Mouse (Mus musculus) thymus, postnatal 0 days (tissue): ENCODE data around the gene 7530416G11Rik. TPM values are rescaled to one million over a fixed set of nuclear protein-coding genes. Genes with fewer than 3 reads are reported as not detected.

ENCODE experiments used
- DNase-seq: peaks from one replicate; pipeline ENCODE4 v3.0.0-alpha.2; 2015; ENCODE audit warnings: low spot score
- polyA plus RNA-seq: library from polyadenylated mRNA; unstranded; fragments of >200 nt; fragmentation: Nextera tagmentation; extraction: Ambion mirVana; gene quantifications from 2 replicates; pipeline ENCODE4 v1.2.1, GENCODE M21; 2015

7530416G11Rik gene
- polyA plus RNA-seq: not detected in 2 replicates

DNA sequence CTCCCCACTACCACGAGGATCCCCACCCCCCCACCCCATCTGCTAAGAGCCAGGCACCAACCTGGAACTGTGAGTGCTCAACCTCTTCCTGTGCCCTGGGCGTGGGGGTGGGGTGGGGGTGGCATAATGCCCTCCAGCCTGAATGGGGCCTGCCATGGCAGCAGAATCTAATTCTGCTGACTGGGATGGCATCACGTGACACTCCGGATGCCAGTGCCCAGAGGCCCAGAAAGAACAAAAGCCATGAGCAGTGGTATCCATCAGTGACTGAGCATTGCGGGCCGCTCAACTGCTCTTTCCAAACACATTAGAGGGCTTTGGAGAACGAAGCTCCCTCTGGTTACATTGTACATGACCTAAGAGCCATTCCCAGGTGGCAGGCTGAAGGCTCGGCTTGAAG, at the start of gene 7530416G11Rik:
7530416G11Rik (minus strand) TSS at position 101 of the 400 bp plus-strand sequence.
- DNase-seq: no peak

DNA sequence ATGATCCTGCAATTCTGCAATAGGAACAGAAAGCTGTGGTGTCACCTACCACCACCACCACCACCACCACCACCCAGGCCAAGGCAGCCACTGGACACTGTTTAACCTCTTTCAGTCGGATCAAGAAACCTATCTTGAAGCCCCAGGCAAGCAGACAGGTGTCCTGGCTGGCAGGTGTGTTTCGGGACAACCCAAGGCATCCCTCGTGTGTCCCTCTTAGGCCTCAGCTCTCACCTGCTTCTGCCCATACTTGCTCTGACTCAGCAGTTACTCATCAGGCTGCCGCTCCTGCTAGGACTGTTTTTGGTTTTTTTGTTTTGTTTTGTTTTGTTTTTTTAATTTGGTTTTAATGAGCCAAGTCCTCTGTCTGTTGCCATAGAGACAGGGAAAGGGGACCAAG, 43.5 kb upstream of the 7530416G11Rik start:
- DNase-seq: no peak

DNA sequence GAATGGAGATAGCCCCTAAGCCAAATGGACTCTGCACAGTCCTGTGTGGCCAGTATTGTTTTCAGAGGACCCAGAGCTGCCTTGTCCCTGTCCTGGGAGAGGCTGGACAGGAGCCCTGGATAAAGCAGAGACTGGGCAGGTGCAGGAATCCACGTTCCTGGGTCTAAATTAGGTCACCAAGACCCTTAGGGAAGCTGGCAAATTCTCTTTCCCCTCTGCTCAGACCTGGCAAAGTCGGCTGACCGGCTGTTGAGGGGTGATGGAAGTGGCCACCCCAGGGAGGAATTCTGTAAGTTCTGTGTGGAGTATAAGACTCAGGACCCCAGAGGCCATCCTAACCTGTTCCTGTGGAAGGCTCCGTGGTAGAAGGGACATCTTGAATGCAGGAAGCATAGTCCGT, 42.3 kb upstream of the 7530416G11Rik start:
- no peak for DNase-seq

DNA sequence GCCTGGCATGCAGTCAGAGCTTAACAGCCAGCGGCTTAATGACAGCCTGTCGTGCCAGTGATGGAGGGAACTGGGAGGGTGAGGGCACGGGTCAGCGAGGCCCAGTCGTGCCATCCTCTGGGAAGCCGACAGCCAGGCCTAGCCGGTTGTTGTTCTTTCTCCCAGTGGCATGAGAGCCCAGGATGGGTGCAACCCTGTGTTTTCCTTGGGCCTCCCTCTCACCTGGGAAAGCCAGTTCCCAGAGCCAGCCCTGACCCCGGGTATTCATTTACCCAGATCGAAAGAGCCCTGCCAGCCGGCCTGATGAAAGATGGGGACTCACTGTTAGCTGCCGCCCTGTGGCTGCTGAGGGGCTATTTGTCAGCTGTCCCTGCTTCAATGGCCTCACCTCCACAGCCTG, 35.1 kb upstream of the 7530416G11Rik start:
- no peak for DNase-seq

DNA sequence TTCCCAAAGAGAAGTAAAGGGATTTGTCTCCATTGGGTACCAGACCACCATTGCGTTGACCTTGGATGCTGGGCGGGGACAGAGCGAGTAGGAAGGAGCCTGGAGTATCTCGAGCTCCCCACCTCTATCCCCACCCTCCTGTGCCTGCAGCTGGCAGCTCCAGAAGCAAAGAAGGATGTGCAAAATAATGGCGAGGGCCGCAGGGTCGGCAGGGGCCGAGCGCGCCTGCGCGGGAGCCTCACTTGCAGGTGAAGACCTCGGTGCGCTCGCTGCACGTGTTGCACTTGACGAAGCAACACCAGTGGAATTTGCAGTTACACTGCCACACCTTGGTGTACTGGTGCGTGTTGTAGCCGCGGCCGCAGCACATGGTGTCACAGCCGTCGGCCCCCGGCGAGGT, 34.1 kb upstream of the 7530416G11Rik start:
- DNase-seq: no peak

DNA sequence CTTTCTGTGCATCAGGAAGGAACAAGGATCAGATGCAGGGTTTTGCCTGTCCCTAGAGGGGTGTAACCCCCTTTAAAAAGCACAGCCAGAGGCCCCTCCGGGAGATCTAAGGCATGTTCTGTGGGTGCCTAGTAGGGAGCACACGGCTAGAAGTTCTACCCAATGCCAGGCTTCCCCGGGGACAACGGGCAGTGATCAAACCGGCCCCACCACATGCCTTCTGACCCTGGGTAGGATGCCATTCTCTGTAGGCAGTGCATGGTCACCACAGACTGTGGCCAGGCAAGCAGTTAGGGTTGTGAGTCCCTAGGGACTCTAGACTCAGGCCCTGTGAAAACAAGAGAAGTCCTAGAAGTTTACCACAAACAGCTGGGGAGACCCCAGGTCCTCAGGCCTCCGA, 31.6 kb upstream of the 7530416G11Rik start:
- DNase-seq: no peak

DNA sequence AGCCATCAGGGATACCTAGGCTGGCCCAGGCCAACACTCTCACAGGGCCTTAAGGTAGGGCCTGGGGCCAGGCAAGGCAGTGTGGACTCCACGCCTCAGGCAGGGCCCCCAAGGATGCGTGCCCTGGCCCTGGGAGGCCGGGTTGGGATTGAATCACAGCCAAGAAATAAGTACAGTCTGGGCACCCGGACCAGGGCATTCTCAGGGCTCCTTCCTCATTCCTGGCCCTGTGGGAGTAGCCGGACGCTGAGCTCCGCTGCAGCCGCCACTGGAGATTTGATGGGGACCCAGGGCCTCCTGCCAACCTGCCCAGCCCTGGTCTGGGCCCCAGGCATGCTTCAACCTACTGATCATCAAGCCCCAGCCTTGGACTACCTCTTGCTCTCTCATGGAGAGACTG, 31.2 kb upstream of the 7530416G11Rik start:
- no peak for DNase-seq

DNA sequence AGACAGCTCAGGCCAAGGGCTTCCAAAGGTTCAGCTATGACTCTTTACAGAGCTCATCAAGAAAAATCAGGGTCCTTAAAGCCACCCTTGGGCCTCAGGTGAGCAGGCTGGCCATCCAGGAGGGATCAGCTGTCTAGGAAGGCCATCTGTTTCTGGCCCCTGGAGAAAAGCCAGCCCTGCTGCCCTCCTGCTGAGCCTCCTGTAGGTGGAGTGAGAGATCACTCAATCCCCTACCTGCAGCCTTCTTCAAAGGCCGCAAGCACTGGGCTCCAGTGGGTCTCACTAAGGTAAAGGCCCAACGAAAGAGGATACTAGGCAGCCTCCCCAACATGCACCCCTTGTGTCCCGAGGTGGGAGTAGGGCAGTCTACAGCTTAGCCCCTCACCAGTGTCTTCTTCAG, 29.0 kb upstream of the 7530416G11Rik start:
- no peak for DNase-seq

DNA sequence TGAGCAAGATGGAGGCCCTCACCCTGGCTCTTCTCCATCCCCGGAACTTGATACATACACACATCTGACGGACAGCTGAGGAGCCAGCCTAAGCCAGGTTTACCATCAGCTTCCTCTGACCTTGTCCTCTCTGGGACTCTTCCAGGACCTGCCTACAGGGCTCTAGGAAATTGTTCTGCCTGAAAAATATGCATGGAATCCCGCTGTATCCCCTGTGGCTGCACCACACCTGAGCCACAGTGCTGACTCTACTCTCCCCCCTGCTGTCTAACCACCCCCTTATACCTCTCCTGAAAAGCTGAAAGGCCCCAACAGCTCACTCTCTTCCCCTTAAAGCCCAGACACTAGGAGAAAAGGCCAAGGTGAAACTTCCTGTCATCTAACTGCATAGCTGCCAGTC, 26.9 kb upstream of the 7530416G11Rik start:
- no peak for DNase-seq

DNA sequence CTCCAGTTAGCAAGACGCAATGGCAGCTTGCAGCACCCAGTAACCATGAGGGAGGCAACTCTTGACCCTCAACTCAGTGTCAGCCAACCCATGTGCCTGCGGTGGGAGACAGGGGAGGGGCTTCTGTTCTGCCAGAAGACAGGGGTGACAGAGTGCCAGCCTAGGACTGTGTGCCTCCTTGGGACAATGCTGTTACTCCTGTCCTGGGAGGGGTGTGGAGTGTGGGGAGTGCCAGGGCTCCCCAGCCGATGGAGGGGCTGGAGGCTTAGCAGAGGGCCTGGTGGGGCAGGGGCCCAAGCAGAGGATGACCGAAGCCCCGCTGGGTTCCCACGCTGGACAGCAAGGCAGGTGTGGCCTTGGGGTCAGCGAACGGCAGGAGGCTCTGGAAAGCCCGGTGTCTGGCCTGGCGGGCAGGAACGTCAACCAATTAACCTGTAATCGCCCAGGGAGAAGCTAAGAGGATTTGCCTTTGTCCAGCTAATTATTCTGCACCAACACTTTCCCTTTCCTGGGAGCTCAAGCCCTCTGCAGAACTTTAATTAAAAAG, 21.4 kb upstream of the 7530416G11Rik start:
- DNase-seq: no peak

DNA sequence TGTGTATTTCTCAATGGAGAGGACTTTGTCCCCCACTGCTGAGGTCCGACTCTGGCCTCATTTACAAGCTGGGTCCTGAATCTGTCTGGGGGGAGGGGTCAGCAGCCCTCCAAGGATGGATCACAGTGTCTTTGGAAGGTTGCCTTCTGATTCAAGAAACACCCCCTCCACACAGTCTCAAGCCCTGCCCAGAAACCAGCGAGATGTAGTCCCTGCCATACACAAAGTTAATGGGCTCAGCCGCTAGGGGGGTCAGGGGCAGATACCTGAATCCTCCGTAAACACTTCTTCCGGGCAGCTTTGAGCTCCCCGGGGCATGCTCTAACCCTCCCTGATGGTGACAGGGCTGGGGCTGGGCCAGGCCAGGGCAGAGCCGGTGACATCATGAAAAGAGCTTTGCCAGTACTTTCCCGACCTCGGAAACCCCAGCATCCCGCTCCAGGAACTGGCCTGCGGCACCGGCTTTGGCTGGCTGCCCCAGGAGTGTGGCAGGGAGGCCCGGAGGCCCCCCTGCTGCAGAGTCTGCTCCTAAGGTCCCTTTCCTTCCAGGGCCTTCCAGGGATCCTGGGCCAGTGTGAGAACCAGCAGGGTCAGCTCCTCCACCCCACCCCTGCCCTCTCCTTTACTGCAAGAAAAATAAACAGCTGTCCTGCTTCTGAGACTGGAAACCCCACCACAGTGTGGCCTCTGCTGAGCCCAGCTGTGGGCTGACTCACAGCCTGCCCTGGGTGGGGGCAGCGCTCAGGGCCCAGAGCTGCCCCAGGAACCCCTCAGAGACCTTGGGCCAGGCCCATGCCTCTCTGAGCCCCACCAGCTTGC, 20.4 kb upstream of the 7530416G11Rik start:
- DNase-seq: no peak

DNA sequence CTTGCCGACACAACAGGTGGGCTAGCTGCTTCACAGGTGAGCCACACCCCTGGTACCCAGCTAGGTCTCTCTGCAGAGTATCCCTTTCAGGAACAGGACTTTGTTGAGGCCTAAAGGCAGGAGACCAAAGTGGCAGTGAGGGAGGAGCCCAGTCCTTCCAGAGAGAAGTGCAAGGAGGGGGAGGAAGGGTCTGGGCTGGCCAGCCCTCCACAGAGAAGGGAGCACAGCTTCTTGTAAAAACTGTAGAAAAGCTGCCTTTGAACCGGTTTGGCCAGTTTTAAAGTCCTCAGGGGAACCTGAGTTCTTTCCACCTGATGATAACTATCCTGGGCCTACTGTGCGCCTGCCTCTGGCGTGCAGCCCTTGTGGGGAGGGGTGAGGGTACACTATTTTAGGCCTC, 16.4 kb upstream of the 7530416G11Rik start:
- no peak for DNase-seq

DNA sequence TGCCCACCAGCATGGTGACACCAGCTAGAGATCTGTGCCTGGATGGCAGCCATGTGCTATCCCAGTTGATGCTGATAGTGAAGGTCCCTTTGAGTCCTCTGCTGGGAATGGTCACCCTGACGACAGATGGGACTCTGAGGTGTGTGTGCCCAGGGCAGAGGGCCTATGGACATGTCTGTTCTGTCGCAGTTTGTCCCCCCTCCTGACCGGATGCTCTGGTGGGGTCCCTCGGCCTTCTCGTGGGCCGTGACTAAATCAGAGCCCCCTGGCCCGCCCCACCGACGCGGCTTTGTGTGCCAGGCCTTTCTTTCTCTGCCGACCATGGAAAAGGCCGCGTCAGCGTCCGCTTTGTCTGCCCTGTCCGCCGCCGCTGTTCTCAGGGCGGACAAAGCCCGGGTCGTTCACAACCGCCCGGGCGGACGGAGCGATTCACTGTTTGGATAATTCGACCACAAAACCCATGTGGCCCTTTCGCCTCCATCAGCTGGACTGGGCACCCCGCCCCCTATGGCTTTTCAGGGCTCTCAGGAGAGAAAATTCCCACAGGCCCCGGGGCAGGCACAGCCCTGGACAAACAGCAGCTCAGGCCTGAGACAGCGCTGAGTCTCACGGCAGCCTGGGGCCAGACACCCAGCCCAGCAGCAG, 4.5 kb upstream of the 7530416G11Rik start:
- no peak for DNase-seq

DNA sequence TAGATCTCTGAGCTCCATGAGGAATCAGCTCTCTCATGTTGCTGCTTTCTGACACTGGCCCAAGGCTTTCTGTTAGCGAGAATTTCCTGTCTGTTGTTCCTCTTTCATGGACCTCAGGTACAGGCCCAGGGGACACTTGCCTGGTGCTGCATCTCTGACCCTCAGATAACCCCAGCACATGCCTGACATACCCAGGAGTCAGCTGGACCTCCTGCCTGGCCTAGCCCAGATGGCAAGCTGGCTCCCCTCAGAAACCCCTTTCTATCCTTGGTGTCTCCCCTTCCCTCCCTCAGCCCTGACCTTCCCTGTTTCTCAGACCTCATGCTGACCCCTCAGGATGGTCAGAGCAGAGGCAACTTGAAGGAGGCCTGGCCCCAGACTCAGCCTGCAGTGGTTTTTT, 3.7 kb upstream of the 7530416G11Rik start:
- no peak for DNase-seq

DNA sequence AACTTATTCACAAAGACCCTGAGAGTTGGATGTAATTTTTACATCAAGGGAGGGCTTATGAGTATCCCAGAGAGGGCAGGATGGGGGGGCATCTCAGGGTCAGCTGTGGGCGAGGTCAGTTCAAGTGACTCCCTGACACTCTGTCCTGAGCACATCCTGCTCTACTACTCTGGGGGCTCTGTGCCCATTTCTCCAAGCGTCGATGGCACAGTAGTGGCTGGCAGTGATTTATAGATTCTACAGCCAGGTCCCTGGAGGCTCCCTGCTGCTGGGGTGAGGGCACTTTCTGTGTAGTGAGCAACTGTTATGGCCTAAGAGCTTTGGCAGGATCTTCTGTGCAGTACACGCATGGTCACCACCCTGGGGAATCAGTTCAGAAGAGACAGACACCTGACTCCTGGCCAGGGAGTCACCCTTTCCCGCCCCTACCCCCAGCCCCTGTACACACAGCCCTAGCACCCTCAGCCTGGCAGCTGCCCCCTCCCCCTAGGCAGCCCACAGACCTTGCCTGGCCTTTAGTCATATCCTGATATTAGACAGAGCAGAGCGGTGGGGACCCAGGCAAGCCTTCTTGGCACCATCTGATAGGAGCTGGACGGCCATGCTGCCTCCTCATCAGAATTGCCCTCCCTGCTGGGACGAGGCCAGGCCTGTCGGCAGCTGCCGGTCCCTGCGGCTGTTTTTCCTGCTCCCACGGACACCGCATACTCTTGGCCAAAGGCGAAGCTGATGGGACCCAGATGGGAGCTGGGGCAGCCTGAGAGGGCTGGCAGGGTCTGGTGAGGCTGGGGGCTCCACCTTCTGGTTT, 2.3 kb upstream of the 7530416G11Rik start:
- no peak for DNase-seq

DNA sequence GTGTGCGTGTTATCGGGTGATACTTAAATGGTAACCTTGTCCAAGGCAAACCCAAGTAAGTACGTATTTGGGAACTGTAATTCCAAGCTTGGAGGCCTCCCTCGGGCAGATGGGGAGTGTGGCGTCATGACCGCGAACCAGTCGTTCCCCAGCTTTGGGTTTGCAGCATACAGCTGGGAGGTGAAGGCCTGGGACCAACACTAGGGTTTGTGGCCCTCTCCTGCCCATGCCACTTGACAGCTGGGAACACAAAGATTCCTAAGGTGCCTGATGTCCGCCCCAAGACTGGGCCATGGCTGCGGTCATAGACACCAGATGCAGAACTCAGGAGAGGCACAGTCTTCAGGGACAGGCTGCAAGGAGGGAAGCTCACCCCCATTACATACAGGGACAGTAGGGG, 2.8 kb downstream of the 7530416G11Rik start:
- DNase-seq: no peak

DNA sequence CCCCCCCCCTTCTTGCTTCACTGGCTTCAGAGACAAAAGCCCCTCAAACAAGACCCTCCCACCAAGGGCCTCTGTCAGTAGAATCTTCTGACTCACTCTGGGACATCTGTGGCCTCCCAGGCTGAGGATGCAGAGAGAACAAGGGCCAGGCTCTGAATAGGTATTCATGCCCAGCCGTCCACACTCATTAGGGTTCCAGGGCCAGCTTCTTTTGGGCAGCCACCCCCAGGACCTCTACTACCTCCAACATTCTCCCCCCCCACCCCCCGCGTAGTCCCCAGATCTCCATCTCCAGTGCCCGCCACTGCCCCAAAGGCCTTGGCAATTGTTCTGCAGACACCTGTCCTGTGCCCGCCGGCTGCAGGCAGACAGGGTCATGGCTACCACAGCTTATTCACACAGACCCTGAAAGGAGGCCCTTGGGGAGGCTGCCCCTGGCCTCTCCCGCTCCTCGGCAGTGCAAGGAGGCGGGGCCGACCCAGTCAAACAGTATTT, 5.0 kb downstream of the 7530416G11Rik start:
- no peak for DNase-seq

DNA sequence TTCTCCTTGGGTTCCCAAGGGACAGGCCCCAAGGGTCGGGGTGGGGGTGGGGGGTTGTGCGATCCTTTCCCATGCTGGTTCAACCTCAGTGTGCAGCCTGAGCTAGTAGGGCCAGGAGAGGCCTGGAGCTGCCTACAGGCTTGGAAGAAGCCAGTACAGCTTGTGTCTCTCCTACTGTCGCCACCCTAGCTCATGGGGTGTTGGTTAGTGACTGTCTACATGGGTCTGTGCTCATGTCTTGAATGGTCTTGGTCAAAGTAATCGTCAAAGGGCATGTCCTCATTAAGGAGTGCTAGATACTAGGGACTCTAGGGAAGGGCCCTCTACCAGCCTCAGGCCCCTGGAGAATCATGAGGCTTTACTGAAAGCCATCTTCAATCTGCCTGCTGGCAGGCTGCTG, 5.5 kb downstream of the 7530416G11Rik start:
- no peak for DNase-seq

DNA sequence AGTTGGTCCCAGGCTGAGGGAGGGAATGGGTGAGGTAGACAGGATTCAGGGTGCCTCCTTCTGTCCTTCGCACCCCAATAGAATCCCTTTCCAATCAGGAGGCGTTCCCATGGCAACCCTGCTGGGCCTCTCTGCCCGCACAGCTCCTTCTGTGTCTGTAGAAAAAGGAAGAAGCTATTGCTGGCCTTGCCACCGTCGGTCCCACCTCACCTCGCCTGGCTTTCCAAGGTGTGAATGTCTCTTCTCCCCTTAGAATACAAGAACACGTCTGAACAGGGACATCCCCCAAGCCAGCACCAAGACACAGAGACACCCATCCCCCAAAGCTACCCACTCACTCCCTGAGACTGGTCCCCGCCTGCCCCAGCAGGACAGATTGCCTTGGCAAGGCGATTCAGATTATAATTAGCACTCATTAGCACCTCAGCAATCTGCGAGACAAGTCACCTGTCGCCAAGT, 8.8 kb downstream of the 7530416G11Rik start:
- DNase-seq: no peak

DNA sequence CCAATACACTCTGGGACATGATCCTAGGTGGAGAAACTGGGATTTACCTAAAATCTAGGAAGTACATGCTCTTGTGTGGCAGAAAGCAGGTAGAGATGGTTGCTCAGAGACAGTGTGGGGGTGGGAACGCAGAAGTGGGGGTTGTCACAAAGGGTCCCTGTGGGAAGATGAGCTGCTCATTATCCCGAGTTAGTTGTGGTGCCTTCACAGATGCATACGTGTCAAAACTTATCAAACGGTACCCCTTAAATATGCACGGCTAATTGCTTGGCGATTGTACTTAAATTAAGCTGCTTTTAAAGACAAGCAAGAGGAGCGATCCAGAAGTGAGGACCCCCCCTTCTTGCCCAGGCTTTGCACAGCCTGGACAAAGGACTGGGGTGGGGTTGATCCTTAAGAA, 13.3 kb downstream of the 7530416G11Rik start:
- DNase-seq: no peak

DNA sequence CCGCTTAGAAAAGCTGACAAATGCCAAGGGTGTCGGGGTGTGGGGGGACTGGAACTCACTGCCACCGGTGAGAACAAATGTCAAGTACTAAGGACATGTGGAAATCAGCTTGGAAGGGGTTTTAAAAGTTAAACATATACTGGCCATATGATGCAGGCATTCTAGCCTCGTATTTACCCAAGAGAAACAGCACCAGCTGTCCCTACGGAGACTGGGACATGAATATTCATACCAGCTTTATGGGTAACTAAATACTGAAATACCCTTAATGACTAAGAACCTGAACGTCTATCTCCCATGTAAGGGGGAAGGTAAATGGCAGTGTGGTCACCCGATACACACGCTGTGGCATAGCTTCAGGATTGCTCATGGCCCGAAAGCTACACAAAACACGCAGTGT, 14.1 kb downstream of the 7530416G11Rik start:
- no peak for DNase-seq

DNA sequence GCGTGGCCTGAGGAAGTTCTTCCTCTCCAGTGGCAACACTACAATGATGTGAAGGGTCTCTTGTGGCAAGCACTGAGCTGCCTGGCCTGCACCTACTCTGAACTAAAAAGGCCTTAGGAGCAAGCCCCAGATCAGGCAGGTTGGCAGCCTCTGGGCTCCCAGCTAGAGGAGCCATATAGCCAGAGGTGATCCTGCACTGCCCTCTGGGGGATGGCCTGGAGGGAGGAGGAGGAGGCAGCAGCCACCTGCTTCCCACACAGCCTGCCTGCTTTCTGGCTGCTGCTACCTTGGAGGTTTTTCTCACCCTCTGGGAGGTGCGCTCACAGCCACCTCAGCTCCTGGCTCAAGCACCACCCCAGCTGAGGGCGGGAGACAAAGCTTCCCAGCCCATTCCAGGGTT, 22.4 kb downstream of the 7530416G11Rik start:
- peak; percentile 21 for DNase-seq
